Mouse (Mus musculus) limb, embryonic 14.5 days (tissue): ENCODE measurements at regions not wholly inside any gene's neighbourhood (a gene's known extent, or its start where the extent isn't known, plus 50 kb on each side); places are given as distances from the start of the nearest gene placed in this dataset.

ENCODE experiments used
- ATAC-seq: fragments of 200-750 bp; cut with Nextera tagmentation; 2 replicates; pipeline ENCODE4 v1.8.0; 2017; ENCODE audit warnings: low read depth, moderate number of reproducible peaks, moderate TSS enrichment; ENCODE audit not compliant: low FRiP score
- DNase-seq: peaks from one replicate; pipeline ENCODE4 v3.0.0-alpha.2; 2015; ENCODE audit warnings: low spot score
- H3K27ac ChIP-seq: fragments of 300-500 bp; sonication (generic); replicated peaks from 2 replicates; pipeline ENCODE4 v1.5.1; 2014; ENCODE audit warnings: low read depth, mild to moderate bottlenecking, low read length, moderate library complexity, mixed read lengths
- H3K27me3 ChIP-seq: fragments of 300-500 bp; sonication (generic); 2 replicates; pipeline ENCODE4 v1.6.1; 2014; ENCODE audit warnings: low read length, mixed read lengths; ENCODE audit not compliant: control insufficient read depth, insufficient read depth
- H3K36me3 ChIP-seq: fragments of 300-500 bp; sonication (generic); 2 replicates; pipeline ENCODE4 v1.6.1; 2014; ENCODE audit warnings: mild to moderate bottlenecking, low read length, moderate library complexity, mixed read lengths; ENCODE audit not compliant: control insufficient read depth, insufficient read depth
- H3K4me1 ChIP-seq: fragments of 300-500 bp; sonication (generic); 2 replicates; pipeline ENCODE4 v1.6.1; 2014; ENCODE audit warnings: antibody characterized with exemption, low read length, mixed read lengths; ENCODE audit not compliant: control insufficient read depth, insufficient read depth
- H3K4me2 ChIP-seq: fragments of 300-500 bp; sonication (generic); replicated peaks from 2 replicates; pipeline ENCODE4 v1.6.1; 2014; ENCODE audit warnings: low read depth, mild to moderate bottlenecking, low read length, moderate library complexity; ENCODE audit not compliant: severe bottlenecking
- H3K4me3 ChIP-seq: fragments of 300-500 bp; sonication (generic); replicated peaks from 2 replicates; pipeline ENCODE4 v1.5.1; 2014; ENCODE audit warnings: low read length
- H3K9ac ChIP-seq: fragments of 300-500 bp; sonication (generic); 2 replicates; pipeline ENCODE4 v1.6.1; 2014; ENCODE audit warnings: mild to moderate bottlenecking, low read depth, low read length, moderate library complexity; ENCODE audit not compliant: severe bottlenecking
- H3K9me3 ChIP-seq: fragments of 300-500 bp; sonication (generic); 2 replicates; pipeline ENCODE4 v1.6.1; 2016; ENCODE audit warnings: low read length; ENCODE audit not compliant: control insufficient read depth
- POLR2A ChIP-seq: fragments of 200-500 bp; IDR thresholded peaks from 2 replicates; pipeline ENCODE4 v1.8.0; 2012; ENCODE audit warnings: inconsistent platforms, mild to moderate bottlenecking, moderate library complexity, borderline replicate concordance; ENCODE audit not compliant: insufficient read depth, insufficient read length; ENCODE audit errors: extremely low read depth
- WGBS: fragments of 180-500 bp; shearing (Covaris S2); extraction: QIAGEN DNeasy Blood & Tissue Kit; methylation state at CpG from one replicate; pipeline ENCODE4 v1.1.7; 2014; 5-methylcytosine and 5-hydroxymethylcytosine counted together

GRCm38 (mm10) chr14:24822876-24823567 lies 336.1 kb downstream of the Rps24 start:
- no peaks in the 10 kb centered on the region for H3K27me3 ChIP-seq
- no peak overlapping the region for H3K9ac ChIP-seq
- H3K36me3 ChIP-seq = no peaks in the 10 kb centered on the region
- peak; percentile 74 for DNase-seq
- H3K4me2 ChIP-seq = no peak overlapping the region
- no peak overlapping the region for H3K4me3 ChIP-seq
- TF ChIP-seq POLR2A = no peak
- peaks cover 48% of the 10 kb centered on the region for H3K4me1 ChIP-seq
- 21% methylated on average over 13 of the region's 13 CpGs for WGBS
- no peaks in the 10 kb centered on the region for H3K9me3 ChIP-seq
- peak overlapping the region; percentile 79 for H3K27ac ChIP-seq
- ATAC-seq = peak; percentile 73

GRCm38 (mm10) chr14:24824351-24824750 lies 337.4 kb downstream of the Rps24 start:
- Histone ChIP-seq H3K4me1 (peaks cover 56% of the 10 kb centered on the region), H3K4me2 (no peak overlapping the region), H3K27ac (no peak overlapping the region), H3K4me3 (no peak overlapping the region), H3K9me3 (no peaks in the 10 kb centered on the region), H3K36me3 (no peaks in the 10 kb centered on the region), H3K27me3 (no peaks in the 10 kb centered on the region), H3K9ac (no peak overlapping the region)
- WGBS = 94% methylated on average over 2 of the region's 2 CpGs
- ATAC-seq (no peak), DNase-seq (no peak)
- no peak for TF ChIP-seq POLR2A

- Histone ChIP-seq H3K9ac (no peak overlapping the region), H3K27me3 (no peaks in the 10 kb centered on the region), H3K36me3 (no peaks in the 10 kb centered on the region), H3K4me1 (peaks cover 56% of the 10 kb centered on the region), H3K27ac (peak overlapping the region; percentile 61; the same call in 1 of the 2 replicates), H3K9me3 (no peaks in the 10 kb centered on the region), H3K4me2 (no peak overlapping the region), H3K4me3 (no peak overlapping the region)
- no peak for TF ChIP-seq POLR2A
- 45% methylated on average over 11 of the region's 11 CpGs for WGBS
- ATAC-seq (no peak), DNase-seq (no peak)
These were observed 338.9 kb downstream of the Rps24 start for GRCm38 (mm10) chr14:24825722-24826386.

- H3K27me3 ChIP-seq = no peaks in the 10 kb centered on the region
These were observed 339.8 kb downstream of the Rps24 start for GRCm38 (mm10) chr14:24826471-24827337.

GRCm38 (mm10) chr14:24827381-24828031 lies 340.6 kb downstream of the Rps24 start:
- H3K36me3 ChIP-seq = no peaks in the 10 kb centered on the region
- peaks cover 54% of the 10 kb centered on the region for H3K4me1 ChIP-seq
- peak overlapping the region; percentile 61 for H3K27ac ChIP-seq
- no peak for TF ChIP-seq POLR2A
- peak; percentile 5; the same call in 1 of the 2 replicates for ATAC-seq
- H3K27me3 ChIP-seq = no peaks in the 10 kb centered on the region
- no peak overlapping the region for H3K4me2 ChIP-seq
- no peak for DNase-seq
- no peaks in the 10 kb centered on the region for H3K9me3 ChIP-seq
- no peak overlapping the region for H3K9ac ChIP-seq
- WGBS = 19% methylated on average over 8 of the region's 8 CpGs
- no peak overlapping the region for H3K4me3 ChIP-seq

More at GRCm38 (mm10) chr14:24826471-24827337, 339.8 kb downstream of the Rps24 start:
- peaks cover 56% of the 10 kb centered on the region for H3K4me1 ChIP-seq
- no peaks in the 10 kb centered on the region for H3K9me3 ChIP-seq
- no peak overlapping the region for H3K9ac ChIP-seq
- no peak for ATAC-seq
- no peak overlapping the region for H3K4me3 ChIP-seq
- DNase-seq = peak; percentile 62
- no peak for TF ChIP-seq POLR2A
- no peak overlapping the region for H3K4me2 ChIP-seq
- peak overlapping the region; percentile 61 for H3K27ac ChIP-seq
- H3K36me3 ChIP-seq = no peaks in the 10 kb centered on the region
- WGBS = 21% methylated on average over 13 of the region's 13 CpGs
